Mouse (Mus musculus): ENCODE results near the gene Nsf. TPM values are rescaled to one million over a fixed set of nuclear protein-coding genes. Genes with fewer than 3 reads are reported as not detected.
"Not testable (repeated sequence)": the region's sequence is repeated elsewhere in the genome, so short reads cannot be mapped to it uniquely, and the experiment has no call there.

The Nsf gene
- polyA plus RNA-seq, 1 experiment from 2014 or later = 30.6 TPM

DNA sequence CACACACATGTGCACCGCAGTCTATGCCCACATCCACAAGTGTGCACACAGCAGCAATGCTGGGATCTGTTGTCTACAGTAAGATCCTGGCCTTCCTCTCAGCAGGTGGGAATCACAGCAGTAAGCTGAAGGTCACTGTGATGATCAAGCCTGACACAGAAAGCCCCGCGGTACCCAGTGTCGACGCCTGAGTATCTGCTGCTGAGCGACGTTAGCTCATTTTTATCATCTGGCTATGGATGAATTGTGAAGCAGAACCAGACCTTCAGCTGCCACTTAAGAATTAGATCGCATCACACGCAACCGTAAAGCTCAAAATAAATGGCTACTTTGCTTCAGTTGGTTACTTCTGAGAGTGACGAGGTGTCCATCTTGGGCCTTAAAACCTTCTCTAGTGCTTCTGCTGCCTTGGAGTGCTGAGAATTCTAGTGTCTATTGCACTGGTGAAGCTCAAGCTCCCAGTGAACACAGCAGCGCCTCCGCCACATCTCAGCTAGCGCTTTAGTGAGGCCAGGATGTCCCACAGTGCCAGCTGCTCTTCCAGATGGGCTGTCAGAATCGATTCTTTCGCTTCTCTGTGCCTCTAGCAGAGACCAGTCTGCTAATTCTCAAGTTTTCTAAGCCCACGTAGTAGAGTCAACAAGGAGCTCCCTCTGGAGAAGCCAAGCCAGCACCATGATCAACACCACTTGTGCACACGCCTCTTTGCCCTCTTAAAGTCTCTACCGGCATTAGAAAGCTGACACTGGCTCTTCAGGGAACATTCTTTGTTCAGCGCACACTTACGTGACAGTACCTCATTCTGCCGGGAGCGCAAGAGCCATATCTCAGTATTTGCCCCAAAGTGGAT lies 63.3 kb downstream of the Nsf start:
- no peak for DNase-seq (ENCODE audit: low spot score)

DNA sequence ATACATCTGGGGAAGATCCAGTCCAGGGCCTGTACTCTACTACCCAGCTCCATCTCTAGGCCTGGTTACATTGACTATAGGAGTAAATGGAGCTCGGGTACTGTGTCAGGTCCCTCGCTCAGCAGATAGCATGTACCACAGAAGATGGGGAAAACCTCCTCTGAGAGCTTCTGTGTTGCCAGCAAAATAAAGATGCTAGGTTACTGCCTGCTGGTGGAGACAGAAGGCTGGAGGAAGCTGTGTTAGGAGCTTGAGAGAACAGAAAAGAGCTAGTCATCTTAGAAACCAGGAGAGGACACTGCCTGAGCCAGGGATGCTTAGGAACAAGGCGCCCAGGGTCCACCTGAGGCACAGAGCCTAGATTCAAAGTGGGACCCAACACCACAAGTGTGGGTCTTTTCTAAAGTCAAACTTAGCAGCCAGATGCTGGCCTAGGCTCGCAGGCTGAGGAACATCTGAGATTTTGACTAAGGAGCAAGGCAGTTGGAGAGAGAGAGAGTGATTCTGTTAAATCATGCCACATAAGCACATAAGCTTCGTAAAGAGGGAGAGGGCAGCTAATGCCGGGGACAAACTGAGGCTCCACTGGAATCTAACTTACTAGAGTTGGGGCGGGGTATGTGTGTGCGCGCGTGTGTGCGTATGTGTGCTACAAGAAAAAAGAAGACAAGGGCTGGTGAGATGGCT lies 66.0 kb downstream of the Nsf start:
- 97% methylated on average over 11 of the region's 11 CpGs for WGBS
- no peak for TF ChIP-seq CTCF (IDR thresholded peaks at IDR 0.05; ENCODE audit: low read depth)
- TF ChIP-seq EP300 (optimal IDR thresholded peaks at IDR 0.05) = no peak
- no peak overlapping the region for H3K9ac ChIP-seq (ENCODE audit: low read length)
- H3K27me3 ChIP-seq (ENCODE audit: control insufficient read depth, insufficient read depth, low read length) = no peaks in the 10 kb centered on the region
- no peak overlapping the region for H3K27ac ChIP-seq (replicated peaks)
- no peak for ATAC-seq (ENCODE audit: low FRiP score, low TSS enrichment)
- no peak overlapping the region for H3K4me3 ChIP-seq (ENCODE audit: low read depth, low read length)
- H3K36me3 ChIP-seq (ENCODE audit: control insufficient read depth, insufficient read depth, low read length) = peaks cover 3% of the 10 kb centered on the region; the same call in 1 of the 2 replicates
- no peak for DNase-seq (ENCODE audit: low spot score)
- H3K4me2 ChIP-seq (replicated peaks; ENCODE audit: low read depth) = no peak overlapping the region
- no peaks in the 10 kb centered on the region for H3K9me3 ChIP-seq (ENCODE audit: control insufficient read depth, low read length)
- H3K4me1 ChIP-seq (replicated peaks; ENCODE audit: control insufficient read depth, insufficient read depth) = no peaks in the 10 kb centered on the region

More for the DNA sequence above, 63.3 kb downstream of the Nsf start:
- ATAC-seq (ENCODE audit: low FRiP score, low TSS enrichment) = no peak
- H3K27ac ChIP-seq (replicated peaks) = no peak overlapping the region
- H3K4me2 ChIP-seq (replicated peaks; ENCODE audit: low read depth) = no peak overlapping the region
- no peaks in the 10 kb centered on the region for H3K4me1 ChIP-seq (replicated peaks; ENCODE audit: control insufficient read depth, insufficient read depth)
- 90% methylated on average over 23 of the region's 23 CpGs for WGBS
- H3K9ac ChIP-seq (ENCODE audit: low read length) = no peak overlapping the region
- no peak overlapping the region for H3K4me3 ChIP-seq (ENCODE audit: low read depth, low read length)
- TF ChIP-seq EP300 (optimal IDR thresholded peaks at IDR 0.05) = no peak
- TF ChIP-seq CTCF (IDR thresholded peaks at IDR 0.05; ENCODE audit: low read depth) = no peak
- no peaks in the 10 kb centered on the region for H3K9me3 ChIP-seq (ENCODE audit: control insufficient read depth, low read length)
- H3K27me3 ChIP-seq (ENCODE audit: control insufficient read depth, insufficient read depth, low read length) = no peaks in the 10 kb centered on the region
- H3K36me3 ChIP-seq (ENCODE audit: control insufficient read depth, insufficient read depth, low read length) = peaks cover 3% of the 10 kb centered on the region; the same call in 1 of the 2 replicates

DNA sequence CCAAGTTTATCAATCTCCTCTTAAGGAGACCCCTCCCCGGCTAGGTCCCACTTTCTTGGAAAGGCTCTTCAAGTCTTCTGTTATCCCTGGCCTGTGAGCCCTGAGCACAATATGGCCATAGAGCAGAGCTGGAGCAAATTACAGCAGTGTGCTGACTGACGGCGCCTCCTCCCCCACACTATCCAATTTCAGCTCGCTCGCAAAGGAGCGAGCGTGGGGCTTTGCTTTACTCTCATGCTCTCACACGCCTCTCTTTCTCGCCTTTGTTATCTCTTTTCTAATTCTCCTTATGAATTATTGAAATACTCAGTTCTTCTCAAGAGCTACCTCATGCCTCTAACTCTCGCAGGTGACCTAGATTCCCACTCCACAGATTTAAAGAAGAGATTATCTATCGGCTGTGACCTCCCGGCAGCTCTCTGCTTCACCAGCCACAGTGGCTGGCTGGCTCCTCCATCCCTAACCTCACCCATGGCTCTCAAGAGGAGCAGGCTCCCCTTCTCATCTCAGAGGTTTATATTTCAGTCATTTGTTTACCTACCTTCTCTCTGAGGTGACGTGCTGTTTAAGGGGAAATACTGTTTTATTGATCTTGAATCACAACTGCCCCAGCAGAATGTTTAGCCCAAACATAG lies 69.0 kb downstream of the Nsf start:
- DNase-seq (ENCODE audit: low spot score) = no peak
- H3K4me2 ChIP-seq (replicated peaks; ENCODE audit: low read depth) = no peak overlapping the region
- H3K27me3 ChIP-seq (ENCODE audit: control insufficient read depth, insufficient read depth, low read length) = no peaks in the 10 kb centered on the region
- no peak overlapping the region for H3K4me3 ChIP-seq (ENCODE audit: low read depth, low read length)
- H3K4me1 ChIP-seq (replicated peaks; ENCODE audit: control insufficient read depth, insufficient read depth) = no peaks in the 10 kb centered on the region
- peaks cover 6% of the 10 kb centered on the region for H3K36me3 ChIP-seq (ENCODE audit: control insufficient read depth, insufficient read depth, low read length)
- no peak overlapping the region for H3K27ac ChIP-seq (replicated peaks)
- no peak overlapping the region for H3K9ac ChIP-seq (ENCODE audit: low read length)
- ATAC-seq (ENCODE audit: low FRiP score, low TSS enrichment) = no peak
- no peaks in the 10 kb centered on the region for H3K9me3 ChIP-seq (ENCODE audit: control insufficient read depth, low read length)
- TF ChIP-seq CTCF (IDR thresholded peaks at IDR 0.05; ENCODE audit: low read depth) = no peak
- WGBS = 24% methylated on average over 13 of the region's 13 CpGs

DNA sequence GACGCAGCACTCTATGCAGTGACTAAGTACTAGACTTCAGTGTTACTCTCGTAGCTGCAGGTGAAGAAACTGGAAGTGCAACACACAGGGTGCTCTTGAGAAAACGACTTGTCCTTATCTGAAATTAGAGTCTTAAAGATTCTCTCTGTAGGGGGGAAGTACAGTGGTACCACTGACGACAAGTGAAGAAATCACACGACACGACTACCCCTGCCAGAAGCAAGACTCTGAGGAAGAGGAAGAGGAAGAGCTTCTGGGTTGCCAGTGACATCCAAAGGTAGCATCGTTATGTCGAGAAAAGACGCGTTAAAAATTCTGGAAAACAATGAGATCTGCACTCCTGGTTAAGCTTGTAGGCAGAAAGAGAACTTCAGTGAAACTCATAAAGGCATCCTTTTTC lies 70.1 kb downstream of the Nsf start:
- no peak overlapping the region for H3K27ac ChIP-seq (replicated peaks)
- no peak for DNase-seq (ENCODE audit: low spot score)
- peaks cover 6% of the 10 kb centered on the region for H3K36me3 ChIP-seq (ENCODE audit: control insufficient read depth, insufficient read depth, low read length)
- ATAC-seq (ENCODE audit: low FRiP score, low TSS enrichment) = no peak
- H3K4me1 ChIP-seq (replicated peaks; ENCODE audit: control insufficient read depth, insufficient read depth) = no peaks in the 10 kb centered on the region
- TF ChIP-seq CTCF (IDR thresholded peaks at IDR 0.05; ENCODE audit: low read depth) = no peak
- TF ChIP-seq EP300 (optimal IDR thresholded peaks at IDR 0.05) = no peak
- H3K4me2 ChIP-seq (replicated peaks; ENCODE audit: low read depth) = no peak overlapping the region
- H3K27me3 ChIP-seq (ENCODE audit: control insufficient read depth, insufficient read depth, low read length) = no peaks in the 10 kb centered on the region
- no peak overlapping the region for H3K4me3 ChIP-seq (ENCODE audit: low read depth, low read length)
- H3K9ac ChIP-seq (ENCODE audit: low read length) = no peak overlapping the region
- whole genome bisulfite sequencing = 91% methylated on average over 10 of the region's 10 CpGs
- H3K9me3 ChIP-seq (ENCODE audit: control insufficient read depth, low read length) = no peaks in the 10 kb centered on the region

DNA sequence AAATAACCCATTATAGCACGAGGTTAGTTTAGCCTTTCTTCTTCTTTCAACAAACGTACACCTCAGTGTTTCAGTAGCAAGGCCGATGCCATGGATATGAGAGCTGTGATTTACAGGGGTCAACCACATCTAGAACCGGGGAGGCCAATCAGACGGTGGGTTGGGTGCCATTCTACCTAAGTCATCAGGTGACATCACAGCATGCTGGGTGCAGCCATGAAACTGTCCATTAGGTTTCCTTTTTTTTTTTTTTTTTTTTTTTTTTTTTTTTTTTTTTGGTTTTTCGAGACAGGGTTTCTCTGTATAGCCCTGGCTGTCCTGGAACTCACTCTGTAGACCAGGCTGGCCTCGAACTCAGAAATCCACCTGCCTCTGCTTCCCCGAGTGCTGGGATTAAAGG lies 74.4 kb downstream of the Nsf start:
- H3K9me3 ChIP-seq (ENCODE audit: control insufficient read depth, low read length); H3K27me3 ChIP-seq (ENCODE audit: control insufficient read depth, insufficient read depth, low read length); H3K36me3 ChIP-seq (ENCODE audit: control insufficient read depth, insufficient read depth, low read length); ATAC-seq (ENCODE audit: low FRiP score, low TSS enrichment); H3K27ac ChIP-seq (replicated peaks); H3K9ac ChIP-seq (ENCODE audit: low read length); H3K4me2 ChIP-seq (replicated peaks; ENCODE audit: low read depth); H3K4me3 ChIP-seq (ENCODE audit: low read depth, low read length); DNase-seq (ENCODE audit: low spot score); H3K4me1 ChIP-seq (replicated peaks; ENCODE audit: control insufficient read depth, insufficient read depth): not testable (repeated sequence)
- 96% methylated on average over 7 of the region's 8 CpGs for WGBS
